Mouse (Mus musculus) neural tube, embryonic 12.5 days (tissue): Measurements from ENCODE around the gene Tbx10. TPM values are rescaled to one million over a fixed set of nuclear protein-coding genes. Genes with fewer than 3 reads are reported as not detected.
"Not testable (repeated sequence)": the region's sequence is repeated elsewhere in the genome, so short reads cannot be mapped to it uniquely, and the experiment has no call there.

Experiments
- ATAC-seq: fragments of 200-750 bp; cut with Nextera tagmentation; 2 replicates; pipeline ENCODE4 v1.8.0; 2017; ENCODE audit warnings: low read depth, mild to moderate bottlenecking, moderate TSS enrichment, moderate library complexity; ENCODE audit not compliant: low FRiP score
- H3K27ac ChIP-seq: fragments of 300-500 bp; sonication (generic); 2 replicates; pipeline ENCODE4 v1.5.1; 2016
- H3K27me3 ChIP-seq: fragments of 300-500 bp; sonication (generic); replicated peaks from 2 replicates; pipeline ENCODE4 v1.6.1; 2016; ENCODE audit warnings: mild to moderate bottlenecking
- H3K36me3 ChIP-seq: fragments of 300-500 bp; sonication (generic); 2 replicates; pipeline ENCODE4 v1.6.1; 2016; ENCODE audit warnings: mild to moderate bottlenecking
- H3K4me1 ChIP-seq: fragments of 300-500 bp; sonication (generic); 2 replicates; pipeline ENCODE4 v1.6.1; 2016
- H3K4me2 ChIP-seq: fragments of 300-500 bp; sonication (generic); replicated peaks from 2 replicates; pipeline ENCODE4 v1.6.1; 2016; ENCODE audit warnings: mild to moderate bottlenecking
- H3K4me3 ChIP-seq: fragments of 300-500 bp; sonication (generic); 2 replicates; pipeline ENCODE4 v1.5.1; 2016
- H3K9ac ChIP-seq: fragments of 300-500 bp; sonication (generic); 2 replicates; pipeline ENCODE4 v1.6.1; 2016; ENCODE audit warnings: mild to moderate bottlenecking
- H3K9me3 ChIP-seq: fragments of 300-500 bp; sonication (generic); 2 replicates; pipeline ENCODE4 v1.6.1; 2016; ENCODE audit warnings: mild to moderate bottlenecking
- WGBS: fragments of 180-500 bp; shearing (Covaris S2); methylation state at CpG from one replicate; pipeline ENCODE4 v1.1.7; 2016; 5-methylcytosine and 5-hydroxymethylcytosine counted together
- polyA plus RNA-seq: library from polyadenylated mRNA; unstranded; fragments of >200 nt; fragmentation: Nextera tagmentation; extraction: Ambion mirVana; gene quantifications from 2 replicates; pipeline ENCODE4 v1.2.1, GENCODE M21; 2016

Tbx10 gene
- polyA plus RNA-seq, 1 experiment from 2014 or later: not detected

- no peak within 1 kb of the TSS for H3K27ac ChIP-seq
- no peaks in the 10 kb centered on the region for H3K36me3 ChIP-seq
- H3K4me3 ChIP-seq: no peak within 1 kb of the TSS
- no peaks in the 10 kb centered on the region for H3K9me3 ChIP-seq
- no peak within 1 kb of the TSS for H3K4me2 ChIP-seq
- H3K27me3 ChIP-seq: no peaks in the 10 kb centered on the region
- no peak within 1 kb of the TSS for H3K9ac ChIP-seq
- H3K4me1 ChIP-seq: no peaks in the 10 kb centered on the region
- 79% methylated on average over 4 of the region's 4 CpGs for WGBS
- ATAC-seq: no peak
Observed at GRCm38 (mm10) chr19:3958470-3958869, 34.1 kb upstream of the Tbx10 start, which contains the start of gene Aldh3b3. Gene Aldh3b3, plus strand, starts transcription at chr19:3958645.

- H3K27ac ChIP-seq: no peak overlapping the region
Observed at GRCm38 (mm10) chr19:3959030-3959429, 33.5 kb upstream of the Tbx10 start.

GRCm38 (mm10) chr19:3960211-3960610, 32.3 kb upstream of the Tbx10 start:
- Histone ChIP-seq H3K27me3 (no peaks in the 10 kb centered on the region), H3K27ac (no peak overlapping the region), H3K4me2 (no peak overlapping the region), H3K36me3 (no peaks in the 10 kb centered on the region), H3K9ac (no peak overlapping the region), H3K4me1 (no peaks in the 10 kb centered on the region), H3K4me3 (no peak overlapping the region), H3K9me3 (no peaks in the 10 kb centered on the region)
- 87% methylated on average over 5 of the region's 5 CpGs for WGBS
- no peak for ATAC-seq

More at GRCm38 (mm10) chr19:3959030-3959429, 33.5 kb upstream of the Tbx10 start:
- H3K4me1 ChIP-seq: no peaks in the 10 kb centered on the region
- no peaks in the 10 kb centered on the region for H3K36me3 ChIP-seq
- H3K9me3 ChIP-seq: no peaks in the 10 kb centered on the region
- H3K27me3 ChIP-seq: no peaks in the 10 kb centered on the region
- H3K4me3 ChIP-seq: no peak overlapping the region
- H3K4me2 ChIP-seq: no peak overlapping the region
- ATAC-seq: no peak
- H3K9ac ChIP-seq: no peak overlapping the region

GRCm38 (mm10) chr19:3961805-3962204, 30.7 kb upstream of the Tbx10 start:
- H3K27ac ChIP-seq, H3K36me3 ChIP-seq, H3K27me3 ChIP-seq, H3K9ac ChIP-seq, H3K4me1 ChIP-seq, H3K9me3 ChIP-seq, ATAC-seq, H3K4me2 ChIP-seq, H3K4me3 ChIP-seq: not testable (repeated sequence)
- 89% methylated on average over 6 of the region's 6 CpGs for WGBS

- Histone ChIP-seq H3K4me2 (no peak overlapping the region), H3K27me3 (no peaks in the 10 kb centered on the region), H3K36me3 (no peaks in the 10 kb centered on the region), H3K27ac (no peak overlapping the region), H3K4me3 (no peak overlapping the region), H3K9ac (no peak overlapping the region), H3K4me1 (no peaks in the 10 kb centered on the region), H3K9me3 (no peaks in the 10 kb centered on the region)
- WGBS: 22% methylated on average over 2 of the region's 2 CpGs
- ATAC-seq: no peak
Observed at GRCm38 (mm10) chr19:3962469-3962868, 30.1 kb upstream of the Tbx10 start.

- no peak for ATAC-seq
- 76% methylated on average over 4 of the region's 4 CpGs for WGBS
Observed at GRCm38 (mm10) chr19:3964030-3964429, 28.5 kb upstream of the Tbx10 start.

GRCm38 (mm10) chr19:3966330-3967075, 26.0 kb upstream of the Tbx10 start:
- H3K4me2 ChIP-seq: no peak overlapping the region
- no peak overlapping the region for H3K27ac ChIP-seq
- no peak for ATAC-seq
- no peaks in the 10 kb centered on the region for H3K4me1 ChIP-seq
- H3K4me3 ChIP-seq: no peak overlapping the region
- no peaks in the 10 kb centered on the region for H3K9me3 ChIP-seq
- WGBS: 73% methylated on average over 11 of the region's 11 CpGs
- 0 out of 2 replicates have a peak, but pooled peaks cover 3% of the 10 kb centered on the region for H3K27me3 ChIP-seq
- no peak overlapping the region for H3K9ac ChIP-seq
- no peaks in the 10 kb centered on the region for H3K36me3 ChIP-seq

More at GRCm38 (mm10) chr19:3964030-3964429, 28.5 kb upstream of the Tbx10 start:
- Histone ChIP-seq H3K27ac (no peak overlapping the region), H3K4me2 (no peak overlapping the region), H3K36me3 (no peaks in the 10 kb centered on the region), H3K4me3 (no peak overlapping the region), H3K27me3 (no peaks in the 10 kb centered on the region), H3K9ac (no peak overlapping the region), H3K9me3 (no peaks in the 10 kb centered on the region), H3K4me1 (no peaks in the 10 kb centered on the region)

- H3K9ac ChIP-seq: no peak overlapping the region
- H3K4me1 ChIP-seq: no peaks in the 10 kb centered on the region
- ATAC-seq: no peak
- no peaks in the 10 kb centered on the region for H3K9me3 ChIP-seq
- H3K4me2 ChIP-seq: no peak overlapping the region
- H3K4me3 ChIP-seq: no peak overlapping the region
- H3K36me3 ChIP-seq: no peaks in the 10 kb centered on the region
- 73% methylated on average over 3 of the region's 3 CpGs for WGBS
- 0 out of 2 replicates have a peak, but pooled peaks cover 3% of the 10 kb centered on the region for H3K27me3 ChIP-seq
- no peak overlapping the region for H3K27ac ChIP-seq
Observed at GRCm38 (mm10) chr19:3967258-3967657, 25.3 kb upstream of the Tbx10 start.

- H3K27ac ChIP-seq: no peak within 1 kb of the TSS
- no peaks in the 10 kb centered on the region for H3K4me1 ChIP-seq
- no peak within 1 kb of the TSS for H3K4me2 ChIP-seq
- no peaks in the 10 kb centered on the region for H3K9me3 ChIP-seq
- H3K4me3 ChIP-seq: no peak within 1 kb of the TSS
- H3K27me3 ChIP-seq: 0 out of 2 replicates have a peak, but pooled peaks cover 3% of the 10 kb centered on the region
- no peak within 1 kb of the TSS for H3K9ac ChIP-seq
- 58% methylated on average over 9 of the region's 9 CpGs for WGBS
- no peak for ATAC-seq
- H3K36me3 ChIP-seq: no peaks in the 10 kb centered on the region
Observed at GRCm38 (mm10) chr19:3972229-3972628, 20.3 kb upstream of the Tbx10 start, which contains the start of gene Aldh3b2. Gene Aldh3b2, plus strand, starts transcription at chr19:3972328.

GRCm38 (mm10) chr19:3974608-3975007, 17.9 kb upstream of the Tbx10 start:
- H3K27me3 ChIP-seq, H3K27ac ChIP-seq, H3K9me3 ChIP-seq, H3K4me2 ChIP-seq, H3K4me3 ChIP-seq, H3K36me3 ChIP-seq, H3K4me1 ChIP-seq, H3K9ac ChIP-seq, ATAC-seq: not testable (repeated sequence)
- 94% methylated on average over 6 of the region's 6 CpGs for WGBS

- ATAC-seq: no peak
- no peaks in the 10 kb centered on the region for H3K36me3 ChIP-seq
- H3K9me3 ChIP-seq: no peaks in the 10 kb centered on the region
- H3K4me2 ChIP-seq: no peak overlapping the region
- H3K4me3 ChIP-seq: no peak overlapping the region
- H3K4me1 ChIP-seq: no peaks in the 10 kb centered on the region
- H3K27me3 ChIP-seq: no peaks in the 10 kb centered on the region
- H3K9ac ChIP-seq: no peak overlapping the region
- WGBS: 80% methylated on average over 2 of the region's 2 CpGs
- H3K27ac ChIP-seq: no peak overlapping the region
Observed at GRCm38 (mm10) chr19:3975866-3976265, 16.7 kb upstream of the Tbx10 start.

GRCm38 (mm10) chr19:3980309-3980708, 12.2 kb upstream of the Tbx10 start:
- ATAC-seq: peak; percentile 57; the same call in 1 of the 2 replicates

GRCm38 (mm10) chr19:3980917-3981316, 11.6 kb upstream of the Tbx10 start:
- Histone ChIP-seq H3K4me2 (no peak overlapping the region), H3K9ac (no peak overlapping the region), H3K27me3 (no peaks in the 10 kb centered on the region), H3K9me3 (no peaks in the 10 kb centered on the region), H3K36me3 (no peaks in the 10 kb centered on the region), H3K4me1 (peaks cover 19% of the 10 kb centered on the region), H3K4me3 (no peak overlapping the region), H3K27ac (no peak overlapping the region)
- ATAC-seq: no peak
- WGBS: 74% methylated on average over 9 of the region's 9 CpGs

More at GRCm38 (mm10) chr19:3980309-3980708, 12.2 kb upstream of the Tbx10 start:
- Histone ChIP-seq H3K9ac (no peak overlapping the region), H3K36me3 (no peaks in the 10 kb centered on the region), H3K27me3 (no peaks in the 10 kb centered on the region), H3K27ac (no peak overlapping the region), H3K4me1 (peaks cover 17% of the 10 kb centered on the region), H3K9me3 (no peaks in the 10 kb centered on the region), H3K4me3 (no peak overlapping the region), H3K4me2 (no peak overlapping the region)
- WGBS: 16% methylated on average over 4 of the region's 4 CpGs
